Mouse (Mus musculus) embryonic facial prominence, embryonic 13.5 days (tissue): ENCODE measurements around the gene Tor1aip2. TPM values are rescaled to one million over a fixed set of nuclear protein-coding genes. Genes with fewer than 3 reads are reported as not detected.

ENCODE experiments used
- ATAC-seq: fragments of 200-750 bp; cut with Nextera tagmentation; 2 replicates; pipeline ENCODE4 v1.8.0; 2017; ENCODE audit warnings: low read depth; ENCODE audit not compliant: insufficient number of reproducible peaks, insufficient read depth, low FRiP score, low TSS enrichment
- H3K27ac ChIP-seq: fragments of 300-500 bp; sonication (generic); 2 replicates; pipeline ENCODE4 v1.5.1; 2015; ENCODE audit warnings: moderate library complexity, mild to moderate bottlenecking, inconsistent platforms
- H3K27me3 ChIP-seq: fragments of 300-500 bp; sonication (generic); 2 replicates; pipeline ENCODE4 v1.6.1; 2015; ENCODE audit warnings: mild to moderate bottlenecking, inconsistent platforms
- H3K36me3 ChIP-seq: fragments of 300-500 bp; sonication (generic); 2 replicates; pipeline ENCODE4 v1.6.1; 2015; ENCODE audit warnings: mild to moderate bottlenecking, inconsistent platforms
- H3K4me1 ChIP-seq: fragments of 300-500 bp; sonication (generic); 2 replicates; pipeline ENCODE4 v1.6.1; 2015; ENCODE audit warnings: inconsistent platforms
- H3K4me2 ChIP-seq: fragments of 300-500 bp; sonication (generic); 2 replicates; pipeline ENCODE4 v1.6.1; 2015; ENCODE audit warnings: moderate library complexity, mild to moderate bottlenecking, inconsistent platforms
- H3K4me3 ChIP-seq: fragments of 300-500 bp; sonication (generic); 2 replicates; pipeline ENCODE4 v1.5.1; 2015; ENCODE audit warnings: mild to moderate bottlenecking, inconsistent platforms
- H3K9ac ChIP-seq: fragments of 300-500 bp; sonication (generic); 2 replicates; pipeline ENCODE4 v1.6.1; 2015; ENCODE audit warnings: mild to moderate bottlenecking, inconsistent platforms
- H3K9me3 ChIP-seq: fragments of 300-500 bp; sonication (generic); 2 replicates; pipeline ENCODE4 v1.6.1; 2016; ENCODE audit warnings: inconsistent platforms
- WGBS: fragments of 180-500 bp; shearing (Covaris S2); methylation state at CpG from one replicate; pipeline ENCODE4 v1.1.7; 2015; ENCODE audit warnings: mixed read lengths; 5-methylcytosine and 5-hydroxymethylcytosine counted together
- polyA plus RNA-seq: library from polyadenylated mRNA; unstranded; fragments of >200 nt; fragmentation: Nextera tagmentation; extraction: Ambion mirVana; gene quantifications from 2 replicates; pipeline ENCODE4 v1.2.1, GENCODE M21; 2015

Tor1aip2 gene
- polyA plus RNA-seq, 1 experiment from 2014 or later: 117 TPM

DNA sequence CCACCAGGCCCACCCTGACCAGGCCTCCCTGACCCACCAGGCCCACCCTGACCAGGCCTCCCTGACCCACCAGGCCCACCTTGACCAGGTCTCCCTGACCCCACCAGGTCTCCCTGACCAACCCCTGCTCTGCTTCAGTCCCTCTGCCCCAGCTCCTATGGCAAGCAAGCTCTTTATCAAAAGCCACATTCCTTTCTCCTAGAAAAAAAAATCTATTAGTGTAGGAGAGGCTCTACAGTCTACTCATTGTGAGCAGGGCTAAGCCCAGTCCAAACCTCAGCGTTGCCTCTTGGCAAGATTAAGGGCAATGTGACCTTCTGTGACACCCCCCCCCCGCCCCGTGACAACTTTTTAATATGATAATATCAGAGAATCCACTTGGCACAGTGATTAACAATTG is 49.4 kb downstream of the Tor1aip2 start:
- 67% methylated on average over 3 of the region's 3 CpGs for WGBS

DNA sequence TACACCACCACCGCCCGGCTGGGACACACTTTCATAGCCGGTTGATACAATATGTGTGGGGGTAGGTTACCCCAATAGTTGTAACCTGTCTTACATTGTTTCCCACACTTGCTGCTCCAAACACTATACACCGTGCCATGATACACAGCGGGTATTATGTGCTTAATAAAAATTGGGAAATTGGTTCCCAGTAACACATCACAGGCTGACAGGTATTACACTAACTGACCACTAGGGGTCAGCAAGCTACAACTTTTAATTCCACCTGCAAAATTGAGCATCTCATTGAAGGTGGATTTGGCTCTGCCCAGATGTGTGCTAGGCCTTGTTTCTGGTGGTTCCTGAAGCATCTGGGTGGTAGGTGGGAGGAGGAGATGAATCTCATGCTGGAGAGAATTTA is 50.6 kb downstream of the Tor1aip2 start:
- Histone ChIP-seq H3K9me3 (no peaks in the 10 kb centered on the region), H3K9ac (no peak overlapping the region), H3K4me1 (no peaks in the 10 kb centered on the region), H3K27me3 (no peaks in the 10 kb centered on the region), H3K27ac (no peak overlapping the region), H3K4me3 (no peak overlapping the region), H3K4me2 (no peak overlapping the region), H3K36me3 (no peaks in the 10 kb centered on the region)
- no peak for ATAC-seq
- WGBS: 56% methylated on average over 5 of the region's 5 CpGs

More for the DNA sequence above, 49.4 kb downstream of the Tor1aip2 start:
- Histone ChIP-seq H3K4me3 (no peak overlapping the region), H3K36me3 (no peaks in the 10 kb centered on the region), H3K27me3 (no peaks in the 10 kb centered on the region), H3K4me2 (no peak overlapping the region), H3K9ac (no peak overlapping the region), H3K4me1 (no peaks in the 10 kb centered on the region), H3K27ac (no peak overlapping the region), H3K9me3 (no peaks in the 10 kb centered on the region)
- no peak for ATAC-seq

DNA sequence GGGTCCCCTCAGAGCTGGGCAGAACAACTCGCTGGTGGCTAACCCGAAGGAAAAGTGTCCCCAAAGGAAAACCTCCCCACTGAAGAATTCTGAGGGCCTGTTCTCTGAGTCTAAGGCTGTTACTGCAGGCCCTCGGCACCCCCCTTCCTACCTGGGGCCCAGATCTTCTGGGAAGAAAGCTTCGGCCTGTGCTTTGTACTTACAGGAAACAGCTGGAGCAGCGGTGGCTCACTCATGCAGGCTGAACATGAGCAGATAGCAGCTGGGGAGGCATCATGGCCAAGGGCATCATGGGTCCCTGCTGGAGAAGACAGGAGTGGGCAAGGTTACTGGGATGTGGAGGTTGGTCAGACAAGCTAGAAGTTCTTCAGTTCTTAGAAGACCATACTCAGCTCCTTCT is 52.4 kb downstream of the Tor1aip2 start:
- H3K9ac ChIP-seq: no peak overlapping the region
- no peaks in the 10 kb centered on the region for H3K36me3 ChIP-seq
- H3K9me3 ChIP-seq: no peaks in the 10 kb centered on the region
- ATAC-seq: no peak
- H3K27me3 ChIP-seq: no peaks in the 10 kb centered on the region
- H3K4me2 ChIP-seq: no peak overlapping the region
- no peak overlapping the region for H3K27ac ChIP-seq
- 67% methylated on average over 5 of the region's 5 CpGs for WGBS
- no peaks in the 10 kb centered on the region for H3K4me1 ChIP-seq
- H3K4me3 ChIP-seq: no peak overlapping the region

DNA sequence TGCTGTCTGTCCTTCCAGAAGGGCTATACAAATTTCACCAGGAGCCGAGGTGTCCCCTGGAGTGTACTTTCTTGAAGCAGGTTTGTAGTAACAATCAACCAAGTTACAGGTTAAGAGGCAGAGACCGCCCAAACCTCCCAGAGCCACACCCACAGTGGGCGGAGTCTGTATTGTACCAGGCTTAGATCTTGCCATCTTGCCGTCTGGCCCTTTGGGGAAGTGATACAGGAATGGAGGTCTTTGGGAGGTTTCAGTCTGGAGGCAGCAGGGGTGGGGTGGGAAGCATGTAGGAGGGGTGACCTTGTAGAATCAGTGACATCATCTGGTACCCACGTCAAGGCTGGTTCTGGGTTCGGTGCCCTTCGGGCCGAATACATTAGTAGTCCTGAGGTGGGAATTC is 54.4 kb downstream of the Tor1aip2 start:
- WGBS: 76% methylated on average over 8 of the region's 8 CpGs
- ATAC-seq: no peak

DNA sequence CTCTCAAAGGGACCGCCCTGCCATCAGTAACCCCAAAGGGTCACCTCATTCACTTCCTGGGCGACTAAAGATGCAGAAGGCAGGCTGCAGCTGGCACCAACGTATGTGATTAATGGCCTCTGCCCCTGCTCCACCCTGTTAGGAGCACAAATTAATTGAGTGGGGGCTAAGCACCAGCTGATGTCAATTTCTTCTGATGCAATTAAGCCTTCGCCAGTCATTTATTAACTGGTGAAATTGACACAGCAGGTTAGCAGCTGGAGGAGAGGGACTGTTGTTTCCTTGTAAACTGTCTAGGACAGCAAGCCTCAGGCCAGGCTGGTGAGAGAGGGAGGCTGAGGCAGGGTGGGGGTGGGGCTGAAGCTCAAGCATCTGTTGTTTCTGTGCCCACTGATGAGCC is 54.8 kb downstream of the Tor1aip2 start:
- no peaks in the 10 kb centered on the region for H3K36me3 ChIP-seq
- H3K9ac ChIP-seq: no peak overlapping the region
- no peak overlapping the region for H3K4me2 ChIP-seq
- no peaks in the 10 kb centered on the region for H3K9me3 ChIP-seq
- no peak overlapping the region for H3K4me3 ChIP-seq
- no peak for ATAC-seq
- WGBS: 50% methylated on average over 4 of the region's 4 CpGs
- H3K4me1 ChIP-seq: no peaks in the 10 kb centered on the region
- no peak overlapping the region for H3K27ac ChIP-seq
- no peaks in the 10 kb centered on the region for H3K27me3 ChIP-seq

More for the DNA sequence above, 54.4 kb downstream of the Tor1aip2 start:
- no peak overlapping the region for H3K4me2 ChIP-seq
- no peak overlapping the region for H3K9ac ChIP-seq
- no peak overlapping the region for H3K27ac ChIP-seq
- H3K9me3 ChIP-seq: no peaks in the 10 kb centered on the region
- no peaks in the 10 kb centered on the region for H3K27me3 ChIP-seq
- no peak overlapping the region for H3K4me3 ChIP-seq
- H3K4me1 ChIP-seq: no peaks in the 10 kb centered on the region
- H3K36me3 ChIP-seq: no peaks in the 10 kb centered on the region

DNA sequence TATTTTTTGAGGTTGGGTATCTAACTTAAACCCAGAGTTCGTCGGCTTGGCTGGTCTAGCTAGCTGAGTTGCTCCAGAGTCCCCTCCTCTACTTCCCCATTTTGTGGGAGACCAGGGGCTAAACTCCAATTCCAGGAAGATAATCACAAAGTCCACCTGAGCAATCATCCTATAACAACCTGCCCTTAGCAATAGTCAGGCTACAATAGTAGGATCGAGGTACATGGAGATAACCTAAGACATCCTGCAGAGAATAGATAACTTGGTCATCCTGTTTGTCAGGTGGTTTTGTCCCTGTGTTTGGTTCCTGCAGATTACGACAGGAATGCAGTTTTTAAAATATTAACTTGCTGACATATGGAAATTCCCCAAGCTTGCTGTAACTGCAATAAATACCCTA is 56.6 kb downstream of the Tor1aip2 start:
- no peak overlapping the region for H3K4me3 ChIP-seq
- 81% methylated on average over 4 of the region's 4 CpGs for WGBS
- no peaks in the 10 kb centered on the region for H3K27me3 ChIP-seq
- no peak overlapping the region for H3K9ac ChIP-seq
- no peak overlapping the region for H3K27ac ChIP-seq
- no peaks in the 10 kb centered on the region for H3K9me3 ChIP-seq
- no peak for ATAC-seq
- H3K4me1 ChIP-seq: no peaks in the 10 kb centered on the region
- H3K36me3 ChIP-seq: no peaks in the 10 kb centered on the region
- H3K4me2 ChIP-seq: no peak overlapping the region

DNA sequence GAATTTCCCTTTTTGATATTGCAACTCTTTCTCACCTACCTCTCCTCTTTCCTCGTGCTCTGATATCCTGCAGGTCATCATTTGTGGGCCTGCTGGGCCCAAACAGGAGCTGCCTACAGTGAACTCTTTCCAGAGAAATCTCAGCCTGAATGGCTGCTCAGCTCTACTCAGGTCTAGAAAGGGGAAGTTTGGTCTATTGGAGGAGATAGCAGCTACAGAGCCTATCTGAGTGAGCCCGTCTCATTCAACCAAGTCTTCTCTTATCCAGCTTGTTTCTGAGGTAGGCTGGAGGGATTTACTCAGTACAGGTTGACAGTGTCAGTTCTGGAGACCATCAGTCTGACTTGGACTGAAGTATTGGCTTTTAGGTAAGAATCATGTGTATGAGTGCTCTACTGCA is 68.6 kb downstream of the Tor1aip2 start:
- no peaks in the 10 kb centered on the region for H3K9me3 ChIP-seq
- no peak for ATAC-seq
- no peak overlapping the region for H3K4me2 ChIP-seq
- H3K27ac ChIP-seq: no peak overlapping the region
- H3K9ac ChIP-seq: no peak overlapping the region
- WGBS: 92% methylated on average over 2 of the region's 2 CpGs
- no peaks in the 10 kb centered on the region for H3K27me3 ChIP-seq
- H3K4me3 ChIP-seq: no peak overlapping the region
- H3K36me3 ChIP-seq: no peaks in the 10 kb centered on the region
- no peaks in the 10 kb centered on the region for H3K4me1 ChIP-seq

DNA sequence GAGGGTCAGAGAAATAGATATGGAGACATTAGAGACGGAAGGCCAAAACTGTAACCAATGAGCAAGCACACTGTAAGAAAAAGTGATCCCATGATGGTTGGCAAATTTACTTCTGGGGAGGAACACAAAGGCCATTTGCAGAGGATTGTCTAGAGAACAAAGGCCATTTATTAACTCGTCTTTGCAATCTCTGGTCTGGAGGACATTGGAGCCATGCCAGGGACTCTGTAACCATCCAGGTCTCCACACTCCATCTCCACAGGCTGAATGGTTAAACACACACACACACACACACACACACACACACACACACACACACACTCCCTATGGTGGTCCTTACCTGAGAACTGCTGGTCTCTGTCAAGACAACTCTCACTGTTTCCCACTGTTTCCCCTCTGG is 70.2 kb downstream of the Tor1aip2 start:
- Histone ChIP-seq H3K4me1 (no peaks in the 10 kb centered on the region), H3K4me3 (no peak overlapping the region)
- 68% methylated on average over 2 of the region's 2 CpGs for WGBS

DNA sequence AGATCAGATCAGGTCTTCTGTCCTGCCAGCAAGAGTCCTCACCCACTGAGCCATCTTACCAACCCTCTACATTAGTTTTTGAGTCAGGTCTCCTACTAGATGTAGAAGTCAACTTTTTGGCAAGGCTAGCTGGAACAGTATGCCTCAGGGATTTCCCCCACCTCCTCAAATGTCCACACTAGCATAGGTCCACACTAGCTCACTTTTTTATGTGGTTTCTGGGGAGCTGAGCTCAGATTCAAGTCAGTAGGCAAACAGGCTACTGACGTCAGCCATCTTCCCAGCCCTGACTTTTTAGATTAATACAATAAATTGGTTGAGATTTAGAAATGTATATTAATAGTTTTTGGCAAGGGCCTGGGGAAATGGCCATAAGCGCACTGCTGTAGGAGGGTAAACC is 72.2 kb downstream of the Tor1aip2 start:
- no peak overlapping the region for H3K9ac ChIP-seq
- no peaks in the 10 kb centered on the region for H3K36me3 ChIP-seq
- no peak overlapping the region for H3K27ac ChIP-seq
- H3K4me2 ChIP-seq: no peak overlapping the region
- H3K4me1 ChIP-seq: peaks cover 7% of the 10 kb centered on the region; the same call in 1 of the 2 replicates
- no peak for ATAC-seq
- WGBS: 76% methylated on average over 2 of the region's 2 CpGs
- H3K9me3 ChIP-seq: no peaks in the 10 kb centered on the region
- no peaks in the 10 kb centered on the region for H3K27me3 ChIP-seq
- H3K4me3 ChIP-seq: no peak overlapping the region

More for the DNA sequence above, 70.2 kb downstream of the Tor1aip2 start:
- Histone ChIP-seq H3K4me2 (no peak overlapping the region), H3K9me3 (no peaks in the 10 kb centered on the region), H3K27ac (no peak overlapping the region), H3K9ac (no peak overlapping the region), H3K36me3 (no peaks in the 10 kb centered on the region), H3K27me3 (no peaks in the 10 kb centered on the region)
- ATAC-seq: no peak

DNA sequence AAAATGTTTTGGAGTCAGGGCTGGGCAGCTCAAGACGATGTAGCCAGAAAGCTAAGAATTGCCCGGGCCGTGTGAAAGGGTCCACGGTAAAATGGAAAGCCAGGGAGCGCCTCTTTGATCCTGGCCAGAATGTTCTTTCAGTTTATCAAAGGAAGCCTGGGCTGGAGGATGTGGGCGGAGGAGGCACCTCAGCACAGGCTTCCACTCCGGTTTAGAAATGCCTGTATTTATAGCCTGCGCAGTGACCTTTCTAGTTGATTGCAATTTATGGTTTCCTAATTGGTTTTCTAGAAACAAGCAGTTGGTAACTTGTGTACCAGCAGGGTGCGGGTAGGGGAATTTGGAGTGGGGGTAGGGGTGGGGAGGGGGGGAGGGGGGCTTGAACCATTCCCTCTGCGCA is 73.2 kb downstream of the Tor1aip2 start:
- no peak for ATAC-seq
- H3K27ac ChIP-seq: no peak overlapping the region
- no peaks in the 10 kb centered on the region for H3K9me3 ChIP-seq
- no peak overlapping the region for H3K4me2 ChIP-seq
- no peaks in the 10 kb centered on the region for H3K27me3 ChIP-seq
- no peaks in the 10 kb centered on the region for H3K36me3 ChIP-seq
- H3K9ac ChIP-seq: no peak overlapping the region
- H3K4me1 ChIP-seq: peaks cover 7% of the 10 kb centered on the region; the same call in 1 of the 2 replicates
- no peak overlapping the region for H3K4me3 ChIP-seq
- WGBS: 61% methylated on average over 10 of the region's 10 CpGs

DNA sequence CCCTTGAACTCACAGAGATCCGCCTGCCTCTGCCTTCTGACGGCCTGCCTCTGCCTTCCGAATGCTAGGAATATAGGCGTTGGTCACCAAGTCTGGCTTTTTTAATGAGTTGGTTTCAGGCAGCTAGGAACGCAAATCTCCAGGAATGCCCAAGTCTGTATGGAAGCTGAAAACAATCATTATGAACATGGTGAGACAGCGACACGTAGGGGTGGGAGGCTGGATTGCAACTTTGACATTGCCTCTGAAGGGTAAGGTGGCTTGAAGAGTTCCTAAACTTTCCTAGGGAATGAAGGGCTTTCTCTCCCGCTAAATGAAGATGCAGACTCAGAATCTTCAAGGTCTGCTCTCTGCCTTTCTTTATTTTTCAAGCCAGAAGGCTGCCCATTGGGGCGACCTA is 75.9 kb downstream of the Tor1aip2 start:
- H3K27ac ChIP-seq: no peak overlapping the region
- no peaks in the 10 kb centered on the region for H3K9me3 ChIP-seq
- no peak overlapping the region for H3K9ac ChIP-seq
- no peak overlapping the region for H3K4me3 ChIP-seq
- no peaks in the 10 kb centered on the region for H3K36me3 ChIP-seq
- no peaks in the 10 kb centered on the region for H3K27me3 ChIP-seq
- peaks cover 7% of the 10 kb centered on the region; the same call in 1 of the 2 replicates for H3K4me1 ChIP-seq
- no peak for ATAC-seq
- H3K4me2 ChIP-seq: no peak overlapping the region
- whole genome bisulfite sequencing: 74% methylated on average over 9 of the region's 9 CpGs

DNA sequence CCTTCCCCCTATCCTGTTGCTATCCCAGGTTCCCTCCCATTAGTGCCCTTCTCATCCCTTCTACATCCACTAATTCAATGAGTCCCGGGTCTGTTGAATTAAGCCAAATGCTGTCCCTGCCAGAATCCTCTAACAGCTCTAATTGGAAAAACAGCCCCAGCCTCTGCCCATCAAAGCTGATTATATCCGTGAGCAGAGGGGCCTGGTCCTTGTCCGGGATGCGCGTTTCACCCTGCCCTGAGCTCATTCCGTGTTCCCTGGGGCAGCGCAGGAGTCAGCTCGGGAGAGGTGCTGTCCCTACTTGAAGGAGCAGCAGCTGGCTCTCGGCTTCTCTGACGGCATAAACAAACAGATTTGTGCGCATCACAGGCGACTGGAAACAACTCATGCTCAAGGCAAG is 76.5 kb downstream of the Tor1aip2 start:
- peaks cover 7% of the 10 kb centered on the region; the same call in 1 of the 2 replicates for H3K4me1 ChIP-seq
- H3K27me3 ChIP-seq: no peaks in the 10 kb centered on the region
- H3K4me3 ChIP-seq: no peak overlapping the region
- no peak for ATAC-seq
- no peak overlapping the region for H3K27ac ChIP-seq
- no peaks in the 10 kb centered on the region for H3K36me3 ChIP-seq
- 18% methylated on average over 12 of the region's 12 CpGs for WGBS
- H3K9me3 ChIP-seq: no peaks in the 10 kb centered on the region
- no peak overlapping the region for H3K9ac ChIP-seq
- H3K4me2 ChIP-seq: peak overlapping the region; percentile 28

DNA sequence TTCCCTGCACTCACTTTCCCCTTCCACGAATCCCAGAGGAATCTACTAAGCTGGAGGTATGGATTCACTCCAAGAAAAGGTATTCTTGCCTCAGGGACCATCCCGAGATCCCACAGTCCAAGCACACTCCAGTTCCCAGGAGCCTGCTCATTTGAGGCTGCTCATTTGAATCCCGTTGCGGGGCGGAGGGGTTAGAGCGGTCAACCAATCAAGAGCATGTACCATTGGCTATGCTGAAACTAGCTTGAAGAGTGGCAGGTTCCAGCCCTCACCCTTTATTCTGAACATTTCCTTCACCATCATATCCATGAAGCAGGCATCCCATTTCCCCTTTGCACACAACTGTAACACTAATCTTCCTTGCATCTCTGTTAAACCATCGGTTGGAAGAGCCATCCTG is 76.9 kb downstream of the Tor1aip2 start:
- H3K36me3 ChIP-seq: no peaks in the 10 kb centered on the region
- no peak for ATAC-seq
- peaks cover 7% of the 10 kb centered on the region; the same call in 1 of the 2 replicates for H3K4me1 ChIP-seq
- no peak overlapping the region for H3K9ac ChIP-seq
- no peaks in the 10 kb centered on the region for H3K9me3 ChIP-seq
- H3K4me2 ChIP-seq: peak overlapping the region; percentile 28
- 46% methylated on average over 7 of the region's 7 CpGs for WGBS
- no peak overlapping the region for H3K4me3 ChIP-seq
- no peaks in the 10 kb centered on the region for H3K27me3 ChIP-seq
- H3K27ac ChIP-seq: no peak overlapping the region
